Mouse (Mus musculus) right cerebral cortex, adult 18-20 months (tissue): ENCODE data around the gene Stambp.

Experiments used
- DNase-seq: peaks from one replicate; pipeline ENCODE4 v3.0.0; 2022; ENCODE audit warnings: mixed read lengths

The Stambp gene

GRCm38 (mm10) chr6:83568901-83569862, 3.3 kb downstream of the Stambp start:
- DNase-seq = peak; percentile 24

- DNase-seq = no peak
These were observed 16.6 kb downstream of the Stambp start for GRCm38 (mm10) chr6:83555972-83556371.

DNA sequence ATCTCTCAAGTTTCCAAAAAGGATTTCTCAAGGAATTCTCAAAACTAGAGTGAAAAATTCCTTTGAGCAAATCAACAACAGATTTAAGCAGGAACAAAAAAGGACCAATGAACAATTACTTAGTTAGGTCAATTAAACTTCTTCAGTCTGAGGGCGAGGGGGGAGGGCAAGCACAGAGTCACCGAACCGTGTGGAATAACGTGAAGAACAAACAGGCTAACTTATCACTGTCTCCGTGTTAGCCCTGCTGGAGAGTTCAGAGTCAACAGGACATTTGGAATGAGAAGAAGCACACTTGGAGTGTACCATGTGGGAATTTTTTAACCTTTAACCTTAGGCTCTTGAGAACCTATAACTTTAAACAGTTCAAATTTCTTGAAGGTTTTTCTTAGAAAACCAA, 24.2 kb downstream of the Stambp start:
- no peak for DNase-seq

DNA sequence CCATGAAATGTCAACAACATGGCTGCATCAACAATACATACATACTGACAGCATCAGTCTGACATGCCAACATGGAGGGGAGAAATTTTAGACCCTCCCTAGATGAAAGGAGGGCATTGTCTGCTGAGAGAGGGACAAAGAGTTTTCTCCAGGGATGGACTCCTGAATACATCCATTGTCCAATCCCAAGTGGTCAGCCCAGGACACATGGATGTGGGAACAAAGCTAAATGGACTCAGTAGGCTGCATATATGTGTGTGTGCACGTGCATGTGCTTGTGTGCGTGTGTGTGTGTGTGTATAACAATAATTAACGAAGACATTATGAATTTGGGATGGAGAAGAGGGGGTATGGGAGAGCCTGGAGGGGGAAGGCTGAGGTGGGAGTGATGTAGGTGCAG, 26.8 kb downstream of the Stambp start:
- DNase-seq = peak; percentile 19

DNA sequence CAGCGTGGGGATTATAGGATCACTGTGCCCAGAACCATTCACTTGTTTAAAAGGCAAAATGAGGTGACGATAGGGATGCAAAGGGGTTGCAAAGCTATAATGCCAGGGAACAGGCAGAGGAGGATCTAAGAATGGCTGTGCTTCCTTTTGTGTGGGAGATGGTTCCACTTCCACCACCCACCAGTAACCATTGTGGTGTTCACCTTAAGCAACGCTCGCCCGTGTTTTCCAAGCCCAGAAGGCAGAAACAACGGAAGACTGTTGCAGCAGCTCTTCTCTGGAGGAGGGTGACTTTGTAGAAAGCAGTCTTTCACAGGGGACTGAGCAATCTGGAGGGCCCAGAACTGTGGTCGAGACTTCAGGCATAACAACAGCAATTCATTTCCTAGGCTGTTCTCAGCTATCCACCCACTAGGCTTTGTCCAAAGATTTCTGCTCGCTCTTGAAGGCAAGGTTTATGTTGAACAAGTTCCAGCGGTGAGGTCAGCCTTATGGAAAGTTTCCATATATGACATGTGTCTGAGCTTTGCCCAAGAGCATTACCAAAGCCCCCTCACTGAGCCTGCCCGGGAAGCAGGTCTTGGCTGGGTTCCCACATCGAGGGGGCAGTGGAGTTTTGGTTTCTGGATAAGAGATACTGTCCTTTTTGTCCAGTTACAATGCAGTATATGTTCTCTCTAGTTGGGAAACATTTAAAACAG, 30.6 kb downstream of the Stambp start:
- DNase-seq = peak; percentile 72

DNA sequence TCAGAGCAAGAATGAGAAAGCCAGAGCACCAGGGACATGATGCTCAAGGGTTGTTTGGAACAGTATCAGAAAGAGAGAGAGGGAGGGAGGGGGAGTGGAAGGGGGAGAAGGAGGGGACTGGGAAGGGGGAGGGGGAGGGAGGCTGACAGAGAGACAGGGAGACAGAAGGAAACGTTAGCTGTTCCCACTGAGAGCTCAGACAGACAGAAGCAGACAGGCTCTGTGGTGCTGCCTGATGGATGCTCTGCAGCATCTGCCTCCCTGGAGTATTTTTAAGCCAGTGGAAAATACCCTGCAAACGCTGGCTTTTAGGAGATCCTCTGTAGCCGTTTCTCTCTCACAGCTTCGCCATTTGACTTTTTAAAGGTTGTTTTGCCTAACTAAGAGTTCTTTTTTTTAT, 32.5 kb downstream of the Stambp start:
- DNase-seq = peak; percentile 58

DNA sequence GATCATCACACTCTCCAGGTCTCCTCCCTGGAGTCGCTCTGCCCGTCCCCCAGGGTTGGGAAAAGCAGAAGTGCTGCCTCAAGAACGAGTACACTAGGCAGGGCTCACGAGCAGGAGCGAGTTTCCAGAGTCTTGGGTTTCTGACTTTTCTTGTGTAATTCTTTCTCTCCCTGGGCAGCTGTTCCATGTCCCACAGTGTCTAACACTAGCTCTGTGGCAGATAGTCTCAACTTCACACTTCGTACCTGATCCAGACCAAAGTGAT, 35.8 kb downstream of the Stambp start:
- DNase-seq = no peak

GRCm38 (mm10) chr6:83536028-83536794, 36.3 kb downstream of the Stambp start, which contains the start of gene Actg2:
TSS of gene Actg2 (minus strand) at chr6:83536265.
- DNase-seq = no peak

GRCm38 (mm10) chr6:83532608-83533007, 39.9 kb downstream of the Stambp start:
- no peak for DNase-seq

GRCm38 (mm10) chr6:83523194-83523593, 49.3 kb downstream of the Stambp start:
- no peak for DNase-seq

DNA sequence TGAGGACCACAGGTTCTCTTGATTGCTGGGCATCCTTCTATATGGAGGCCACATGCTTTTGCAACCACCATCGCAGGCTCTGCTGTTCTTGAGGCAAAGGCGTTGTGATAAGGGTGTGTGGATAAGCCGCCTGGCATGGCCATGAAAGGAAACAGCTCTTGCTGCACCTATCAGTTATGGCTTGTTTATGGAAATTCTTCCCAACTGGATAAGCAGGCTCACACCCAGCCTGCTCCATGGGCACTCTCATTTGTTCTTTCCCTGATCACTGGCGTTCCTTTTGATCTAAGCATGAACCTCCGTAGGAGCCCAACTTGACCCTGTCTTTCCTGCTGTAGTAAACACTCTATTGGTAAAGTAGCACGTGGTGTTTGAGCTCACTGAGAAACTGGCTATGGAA, 50.7 kb downstream of the Stambp start:
- DNase-seq = no peak

DNA sequence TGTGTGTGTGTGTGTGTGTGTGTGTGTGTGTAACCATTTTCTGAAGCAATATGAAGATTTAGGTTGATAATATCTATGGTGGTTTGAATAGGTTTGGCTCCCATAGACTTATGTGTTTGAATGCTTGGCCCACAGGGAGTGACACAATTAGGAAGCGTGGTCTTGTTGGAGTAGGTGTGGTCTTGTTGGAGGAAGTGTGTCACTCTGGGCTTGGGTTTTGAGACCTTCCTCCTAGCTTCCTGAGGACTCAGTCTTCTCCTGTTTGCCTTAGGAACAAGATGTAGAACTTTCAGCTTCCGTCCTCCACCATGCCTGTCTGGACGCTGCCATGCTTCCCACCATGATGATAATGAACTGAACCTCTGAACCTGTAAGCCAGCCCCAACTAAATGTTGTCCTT, 53.9 kb downstream of the Stambp start:
- DNase-seq = no peak

DNA sequence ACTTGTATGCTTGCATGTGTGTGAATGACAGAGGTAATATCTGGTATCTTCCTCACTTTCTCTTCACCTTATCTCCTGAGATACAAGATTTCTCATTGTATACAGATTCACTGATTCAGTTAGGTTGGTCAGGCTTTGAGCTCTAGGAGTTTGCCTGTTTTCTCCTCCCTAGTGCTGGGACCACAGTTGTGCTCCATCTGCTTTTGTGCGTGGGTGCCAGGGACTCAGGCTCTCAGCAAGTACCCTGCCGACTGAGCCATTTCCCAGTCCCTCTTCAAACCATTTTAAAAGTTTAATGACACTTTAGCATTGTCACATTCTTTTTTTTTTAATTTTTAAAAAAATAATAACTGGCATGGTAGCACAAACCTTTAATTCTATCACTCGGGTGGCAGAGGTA, 57.4 kb downstream of the Stambp start:
- DNase-seq = no peak

- DNase-seq = no peak
These were observed 60.0 kb downstream of the Stambp start for GRCm38 (mm10) chr6:83512495-83512894.

GRCm38 (mm10) chr6:83510210-83510609, 62.3 kb downstream of the Stambp start:
- DNase-seq = no peak

DNA sequence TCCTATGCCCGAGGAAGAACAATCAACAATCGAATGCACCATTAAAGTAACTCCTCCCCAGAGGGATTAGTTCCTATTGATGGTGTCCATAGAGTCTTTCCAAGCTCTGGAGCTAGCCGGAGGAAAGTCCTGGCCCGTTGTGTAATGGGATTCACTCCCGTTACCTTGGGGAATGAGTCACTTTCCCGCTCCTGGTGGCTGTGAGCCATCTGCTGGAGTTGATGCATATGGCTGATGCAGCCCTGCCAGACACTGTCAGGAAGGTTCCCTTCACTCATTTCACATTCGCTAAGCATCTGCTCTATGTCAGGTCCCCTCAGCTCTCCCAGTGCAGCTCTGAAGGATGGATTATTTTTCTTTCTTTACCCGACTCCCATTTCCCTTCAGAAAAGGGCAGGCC, 63.1 kb downstream of the Stambp start:
- peak; percentile 85 for DNase-seq

- DNase-seq = no peak
These were observed 65.4 kb downstream of the Stambp start for GRCm38 (mm10) chr6:83507168-83507546.

- DNase-seq = peak; percentile 99
These were observed 66.0 kb downstream of the Stambp start, which contains the start of gene Dguok for GRCm38 (mm10) chr6:83506258-83507167. TSS of gene Dguok (minus strand) at chr6:83506969.

DNA sequence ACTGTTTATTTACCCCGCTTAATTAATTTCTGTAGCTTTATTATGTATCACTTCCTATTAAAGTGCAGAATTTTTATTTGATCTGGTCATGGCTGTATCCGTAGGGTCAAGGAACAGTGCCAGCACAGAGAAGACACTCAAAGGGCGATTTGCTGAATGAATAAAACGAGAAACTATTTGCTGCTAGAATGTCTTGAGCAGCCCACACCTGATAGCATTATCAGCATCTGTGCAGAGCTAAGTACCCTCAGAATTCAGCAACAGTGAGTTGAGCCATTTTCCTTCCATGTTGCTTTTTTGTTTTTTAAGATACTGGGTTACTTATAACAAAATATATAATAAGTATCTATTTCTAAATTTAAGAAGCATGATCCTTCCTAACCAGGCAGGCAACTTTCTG, 67.0 kb downstream of the Stambp start:
- no peak for DNase-seq

DNA sequence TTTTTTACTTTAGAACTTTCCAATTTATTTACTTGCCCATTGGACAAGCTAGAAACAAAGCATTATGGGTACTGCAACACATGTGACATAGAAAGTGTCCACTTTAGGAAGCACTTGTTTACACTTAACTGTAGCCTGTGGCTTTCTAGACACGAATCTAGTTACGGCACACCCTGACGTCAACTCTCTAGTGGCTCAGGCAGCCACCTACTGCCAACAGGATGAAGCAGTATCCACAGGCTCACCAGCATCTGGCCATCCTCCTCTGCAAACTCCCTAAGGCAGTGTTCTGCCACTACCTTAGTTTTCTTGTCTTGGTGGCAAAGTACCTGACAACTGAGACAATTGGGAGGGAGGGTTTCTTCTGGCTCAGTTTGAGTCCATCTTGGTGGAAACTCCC, 69.2 kb downstream of the Stambp start:
- no peak for DNase-seq

DNA sequence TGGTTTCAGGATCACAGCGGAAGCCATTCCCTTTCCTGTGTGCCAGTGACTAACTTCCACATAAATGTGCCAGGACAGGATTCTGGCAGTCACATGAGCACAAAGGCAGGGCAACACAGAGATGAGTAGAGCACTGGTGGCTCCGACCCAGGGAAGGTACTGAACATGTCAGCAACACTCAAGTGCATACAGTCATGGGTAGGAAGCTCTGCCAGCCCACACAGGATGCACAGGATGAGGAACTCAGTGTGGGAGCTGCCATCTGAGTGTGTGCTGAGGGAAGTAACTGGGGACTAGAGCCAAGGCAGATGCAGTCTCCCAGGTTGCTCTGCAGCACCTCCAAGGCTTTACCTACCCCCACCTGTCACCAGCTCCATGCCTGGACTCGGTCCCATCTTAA, 69.9 kb downstream of the Stambp start:
- peak; percentile 71 for DNase-seq
